Mouse (Mus musculus) spleen, adult 2 months (tissue): ENCODE measurements at regions not wholly inside any gene's neighbourhood (a gene's known extent, or its start where the extent isn't known, plus 50 kb on each side); places are given as distances from the start of the nearest gene placed in this dataset.

Experiments used
- DNase-seq, 2 experiments: peaks; one replicate each; pipeline versions ENCODE4 v3.0.0 to v3.0.0-alpha.2; 2012 to 2021; ENCODE audit warnings: low spot score in 2 of 2, low read depth in 1 of 2
- H3K27ac ChIP-seq: fragments of 200-500 bp; 2 replicates; pipeline ENCODE4 v1.5.1; 2012; ENCODE audit warnings: low read length, inconsistent platforms; ENCODE audit not compliant: insufficient read depth
- H3K27me3 ChIP-seq: fragments of 200-500 bp; 2 replicates; pipeline ENCODE4 v1.6.1; 2012; ENCODE audit warnings: mild to moderate bottlenecking, moderate library complexity, low read length, inconsistent platforms; ENCODE audit not compliant: control insufficient read depth, insufficient read depth
- H3K36me3 ChIP-seq: fragments of 200-500 bp; 2 replicates; pipeline ENCODE4 v1.6.1; 2012; ENCODE audit warnings: mild to moderate bottlenecking, low read length, inconsistent platforms; ENCODE audit not compliant: control insufficient read depth, insufficient read depth
- H3K4me1 ChIP-seq: fragments of 200-500 bp; 2 replicates; pipeline ENCODE4 v1.6.1; 2011; ENCODE audit warnings: inconsistent platforms; ENCODE audit not compliant: control insufficient read depth, insufficient read depth, insufficient read length
- H3K4me3 ChIP-seq: fragments of 200-500 bp; 2 replicates; pipeline ENCODE4 v1.5.1; 2011; ENCODE audit warnings: mild to moderate bottlenecking, inconsistent platforms; ENCODE audit not compliant: insufficient read depth, insufficient read length; ENCODE audit errors: extremely low read depth
- CTCF ChIP-seq: fragments of 200-500 bp; IDR thresholded peaks from 2 replicates; pipeline ENCODE4 v1.5.1; 2011; ENCODE audit warnings: mild to moderate bottlenecking, inconsistent platforms; ENCODE audit not compliant: insufficient read depth, insufficient read length, insufficient replicate concordance; ENCODE audit errors: extremely low read depth
- POLR2A ChIP-seq: fragments of 200-500 bp; IDR thresholded peaks from 2 replicates; pipeline ENCODE4 v1.6.1; 2011; ENCODE audit warnings: low read depth, low read length, inconsistent platforms
- WGBS: fragments of 180-500 bp; shearing (Covaris S2); methylation state at CpG from one replicate; pipeline ENCODE4 v1.1.7; 2018; 5-methylcytosine and 5-hydroxymethylcytosine counted together

DNA sequence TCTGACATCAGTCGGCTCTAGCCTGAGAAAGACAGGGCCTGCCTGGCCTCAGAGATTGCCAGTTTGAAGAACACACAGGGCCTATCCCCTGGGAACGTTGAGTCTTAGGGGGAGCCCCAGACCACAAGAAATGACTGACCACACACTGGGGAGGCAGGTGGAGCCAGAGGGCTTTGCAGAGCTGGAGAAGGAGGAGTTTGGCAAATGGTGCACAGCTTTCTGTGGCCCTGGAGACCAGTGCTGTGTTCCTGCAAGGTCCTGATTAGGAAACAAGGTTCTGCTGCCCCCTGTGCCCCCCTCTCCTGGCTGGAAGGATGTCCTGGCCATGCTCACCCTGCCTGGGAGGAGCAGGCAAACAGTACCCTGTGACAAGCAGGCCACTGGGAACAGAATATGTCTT is 82.2 kb upstream of the 1600014C23Rik start:
- Histone ChIP-seq H3K27me3 (no peaks in the 10 kb centered on the region), H3K27ac (no peak overlapping the region), H3K4me3 (no peak overlapping the region), H3K4me1 (no peaks in the 10 kb centered on the region), H3K36me3 (no peaks in the 10 kb centered on the region)
- DNase-seq = no peak
- 19% methylated on average over 2 of the region's 2 CpGs for WGBS
- TF ChIP-seq POLR2A (no peak), CTCF (no peak)

DNA sequence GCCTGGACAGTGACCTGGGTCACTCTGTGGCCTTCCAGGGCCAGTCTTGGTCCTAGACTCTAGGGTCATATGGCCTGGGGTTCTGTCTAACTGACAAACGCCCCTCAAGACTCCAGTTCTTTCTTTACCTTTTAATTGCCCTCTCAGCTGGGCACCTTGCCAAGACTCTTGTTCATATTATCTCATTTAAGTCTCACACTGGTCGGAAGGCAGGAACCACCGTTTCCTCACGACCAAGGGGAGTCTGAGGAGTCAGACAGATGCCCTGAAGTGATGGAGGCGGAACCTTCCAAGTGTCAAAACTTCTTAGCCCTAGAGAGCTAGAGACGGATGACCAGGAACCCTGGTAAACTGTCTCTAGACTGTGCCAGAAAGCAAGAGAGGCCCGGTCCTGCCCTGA is 81.7 kb upstream of the 1600014C23Rik start:
- Histone ChIP-seq H3K27me3 (no peaks in the 10 kb centered on the region), H3K36me3 (no peaks in the 10 kb centered on the region), H3K4me1 (no peaks in the 10 kb centered on the region), H3K4me3 (no peak overlapping the region), H3K27ac (no peak overlapping the region)
- WGBS = 30% methylated on average over 7 of the region's 7 CpGs
- no peak for DNase-seq
- TF ChIP-seq POLR2A (no peak), CTCF (no peak)

DNA sequence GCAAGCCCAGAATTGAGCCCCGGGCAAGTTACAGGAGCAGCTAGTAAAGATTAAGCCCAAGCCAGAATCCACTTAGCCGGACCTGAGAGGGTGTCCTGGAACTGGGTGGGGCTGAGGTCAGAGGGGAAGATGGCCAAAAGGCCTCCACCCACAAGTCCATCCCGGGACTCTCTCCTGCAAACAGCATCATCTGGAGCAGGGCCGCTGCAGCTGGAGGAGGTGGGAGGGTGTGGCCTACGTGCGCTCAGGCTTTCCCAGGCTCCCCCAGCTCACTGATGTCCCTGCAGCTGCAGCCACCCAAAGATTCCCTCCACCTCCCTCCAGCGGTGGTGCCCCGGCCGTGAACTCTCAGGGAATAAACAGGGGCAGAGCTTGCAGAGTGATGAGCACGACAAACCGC is 80.9 kb upstream of the 1600014C23Rik start:
- TF ChIP-seq POLR2A (no peak), CTCF (no peak)
- 68% methylated on average over 11 of the region's 11 CpGs for WGBS
- Histone ChIP-seq H3K27ac (no peak overlapping the region), H3K27me3 (no peaks in the 10 kb centered on the region), H3K4me1 (no peaks in the 10 kb centered on the region), H3K36me3 (no peaks in the 10 kb centered on the region), H3K4me3 (no peak overlapping the region)
- no peak for DNase-seq

DNA sequence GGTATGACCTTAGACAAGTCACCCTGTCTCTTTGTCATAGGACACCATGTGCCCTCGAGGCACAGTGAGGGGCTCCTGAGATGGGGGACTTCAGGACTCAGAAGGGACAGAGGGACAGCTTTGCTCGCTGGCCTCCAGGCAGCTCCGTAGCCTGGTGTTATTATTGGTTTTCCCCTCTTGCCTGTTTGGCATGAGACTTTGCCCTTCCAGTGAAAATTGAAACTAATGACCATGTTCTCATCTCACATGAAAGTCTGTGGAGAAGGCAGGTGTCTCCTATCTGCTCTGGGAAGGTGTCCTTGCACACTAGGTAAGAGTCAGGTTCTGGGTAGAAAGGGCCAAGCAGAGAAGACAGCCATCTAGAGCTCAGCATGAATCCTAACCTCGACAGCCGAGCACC is 80.3 kb upstream of the 1600014C23Rik start:
- H3K27me3 ChIP-seq = no peaks in the 10 kb centered on the region
- TF ChIP-seq POLR2A (no peak), CTCF (no peak)
- no peaks in the 10 kb centered on the region for H3K4me1 ChIP-seq
- no peak for DNase-seq
- no peak overlapping the region for H3K4me3 ChIP-seq
- no peak overlapping the region for H3K27ac ChIP-seq
- H3K36me3 ChIP-seq = no peaks in the 10 kb centered on the region
- WGBS = 84% methylated on average over 5 of the region's 5 CpGs

DNA sequence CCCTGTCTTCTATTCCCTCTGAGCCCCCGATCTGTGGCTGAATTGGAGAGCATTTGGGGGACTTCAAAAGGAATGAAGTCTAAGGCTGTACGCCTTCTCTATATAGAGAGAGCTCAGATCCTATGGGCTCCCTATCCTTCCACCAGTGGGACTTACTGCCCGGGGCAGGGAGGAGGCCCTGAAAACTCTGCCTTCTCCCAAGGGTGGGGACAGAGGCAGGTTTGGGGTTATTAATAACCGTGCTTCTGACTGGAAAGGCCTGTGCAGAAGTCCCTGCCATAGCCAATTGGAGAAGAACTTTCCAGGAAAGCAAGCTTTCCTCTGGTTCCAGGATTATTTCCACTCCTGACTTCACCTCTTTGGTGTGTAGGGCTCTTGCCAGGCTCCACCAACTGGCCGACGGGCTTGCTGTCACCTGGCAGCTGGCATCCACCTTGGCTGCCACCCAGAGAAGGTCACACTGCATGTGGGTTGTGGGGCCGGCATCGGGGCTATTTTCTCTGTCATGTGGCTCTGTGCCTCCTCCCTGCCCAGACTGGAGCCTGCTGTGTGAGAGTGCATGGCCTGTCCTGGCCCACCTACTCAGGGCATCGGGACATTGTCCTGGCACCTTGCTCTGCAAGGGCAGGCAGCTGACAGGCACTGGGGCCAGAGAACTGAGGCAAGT is 78.8 kb upstream of the 1600014C23Rik start:
- no peak for DNase-seq
- H3K27ac ChIP-seq = no peak overlapping the region

DNA sequence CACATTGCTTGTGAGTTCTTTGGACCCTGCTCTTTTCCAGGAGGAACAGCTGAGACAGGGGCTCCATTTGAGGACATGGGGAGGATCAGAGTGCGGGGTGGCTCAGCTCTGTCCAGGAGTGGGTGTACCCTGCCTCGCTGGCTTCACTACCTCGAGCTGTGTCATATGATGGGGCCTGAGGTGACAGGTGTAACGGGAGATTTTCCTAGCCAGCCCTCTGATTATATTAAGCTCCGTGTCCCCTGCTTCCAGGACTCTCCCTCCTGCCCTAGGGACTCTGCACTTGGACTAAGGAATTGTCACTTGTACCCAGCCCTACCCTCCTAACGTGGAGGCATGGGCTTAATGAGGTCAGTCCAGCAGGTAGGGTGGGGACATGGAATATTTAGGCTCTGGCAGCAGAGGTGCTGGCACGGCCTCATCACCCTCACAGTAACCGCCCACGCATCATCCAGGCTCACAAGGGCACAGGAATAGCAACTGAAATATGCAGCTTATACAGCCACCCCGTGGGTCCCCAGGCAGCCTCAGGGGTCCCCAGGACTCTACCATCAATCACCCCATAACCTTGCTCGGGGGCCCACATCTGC is 78.1 kb upstream of the 1600014C23Rik start:
- WGBS = 80% methylated on average over 11 of the region's 11 CpGs
- no peaks in the 10 kb centered on the region for H3K4me1 ChIP-seq
- TF ChIP-seq POLR2A = no peak
- TF ChIP-seq CTCF = no peak

More for the DNA sequence above, 78.8 kb upstream of the 1600014C23Rik start:
- no peaks in the 10 kb centered on the region for H3K4me1 ChIP-seq
- no peak overlapping the region for H3K4me3 ChIP-seq
- no peaks in the 10 kb centered on the region for H3K27me3 ChIP-seq
- WGBS = 83% methylated on average over 9 of the region's 9 CpGs
- no peak for TF ChIP-seq CTCF
- H3K36me3 ChIP-seq = no peaks in the 10 kb centered on the region

DNA sequence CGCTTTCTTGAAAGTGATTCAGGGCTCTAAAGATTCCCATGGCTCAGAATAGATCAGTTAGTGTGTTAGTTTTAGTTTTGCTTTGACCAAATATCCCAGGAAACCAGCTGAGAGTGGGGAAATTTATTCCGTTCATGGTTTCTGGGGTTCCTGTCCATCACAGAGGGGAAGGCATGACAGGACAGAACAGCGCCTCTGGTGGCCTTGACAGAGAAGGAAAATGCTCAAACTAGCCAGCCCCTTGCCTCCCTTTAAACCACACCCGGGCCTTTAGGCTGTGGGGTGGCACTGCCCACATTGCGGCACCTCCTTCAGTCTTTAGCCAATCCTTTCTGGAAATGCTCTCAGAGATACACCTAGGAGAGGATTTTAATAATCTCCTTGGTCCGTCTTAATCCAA is 76.1 kb upstream of the 1600014C23Rik start:
- Histone ChIP-seq H3K4me3 (no peak overlapping the region), H3K36me3 (no peaks in the 10 kb centered on the region), H3K27ac (no peak overlapping the region), H3K27me3 (peaks cover 3% of the 10 kb centered on the region; the same call in 1 of the 2 replicates), H3K4me1 (no peaks in the 10 kb centered on the region; the same call in 1 of the 2 replicates)
- WGBS = 86% methylated on average over 6 of the region's 6 CpGs
- no peak for DNase-seq
- no peak for TF ChIP-seq POLR2A
- TF ChIP-seq CTCF = no peak

More for the DNA sequence above, 78.1 kb upstream of the 1600014C23Rik start:
- H3K36me3 ChIP-seq = no peaks in the 10 kb centered on the region
- no peaks in the 10 kb centered on the region for H3K27me3 ChIP-seq
- no peak overlapping the region for H3K4me3 ChIP-seq
- no peak for DNase-seq
- no peak overlapping the region for H3K27ac ChIP-seq
